Mouse (Mus musculus) heart, embryonic 12.5 days (tissue): ENCODE results near the gene Erc2. TPM values are rescaled to one million over a fixed set of nuclear protein-coding genes. Genes with fewer than 3 reads are reported as not detected.

ENCODE experiments used
- ATAC-seq: fragments of 200-750 bp; cut with Nextera tagmentation; 2 replicates; pipeline ENCODE4 v1.8.0; 2017; ENCODE audit warnings: moderate TSS enrichment, moderate library complexity; ENCODE audit not compliant: insufficient number of reproducible peaks, low FRiP score
- H3K27ac ChIP-seq: fragments of 300-500 bp; sonication (generic); 2 replicates; pipeline ENCODE4 v1.5.1; 2016; ENCODE audit warnings: mild to moderate bottlenecking, moderate library complexity; ENCODE audit not compliant: poor library complexity, severe bottlenecking
- H3K27me3 ChIP-seq: fragments of 300-500 bp; sonication (generic); replicated peaks from 2 replicates; pipeline ENCODE4 v1.6.1; 2016; ENCODE audit warnings: mild to moderate bottlenecking, moderate library complexity
- H3K36me3 ChIP-seq: fragments of 300-500 bp; sonication (generic); 2 replicates; pipeline ENCODE4 v1.6.1; 2016; ENCODE audit warnings: mild to moderate bottlenecking, moderate library complexity
- H3K4me1 ChIP-seq: fragments of 300-500 bp; sonication (generic); replicated peaks from 2 replicates; pipeline ENCODE4 v1.6.1; 2016; ENCODE audit warnings: mild to moderate bottlenecking
- H3K4me2 ChIP-seq: fragments of 300-500 bp; sonication (generic); 2 replicates; pipeline ENCODE4 v1.6.1; 2016; ENCODE audit warnings: mild to moderate bottlenecking, moderate library complexity
- H3K4me3 ChIP-seq: fragments of 300-500 bp; sonication (generic); 2 replicates; pipeline ENCODE4 v1.5.1; 2016; ENCODE audit warnings: mild to moderate bottlenecking
- H3K9ac ChIP-seq: fragments of 300-500 bp; sonication (generic); 2 replicates; pipeline ENCODE4 v1.6.1; 2016; ENCODE audit warnings: mild to moderate bottlenecking, moderate library complexity
- H3K9me3 ChIP-seq: fragments of 300-500 bp; sonication (generic); replicated peaks from 2 replicates; pipeline ENCODE4 v1.6.1; 2016; ENCODE audit warnings: mild to moderate bottlenecking, moderate library complexity
- WGBS: fragments of 180-500 bp; shearing (Covaris S2); methylation state at CpG from one replicate; pipeline ENCODE4 v1.1.7; 2016; 5-methylcytosine and 5-hydroxymethylcytosine counted together
- polyA plus RNA-seq: library from polyadenylated mRNA; unstranded; fragments of >200 nt; fragmentation: Nextera tagmentation; extraction: Ambion mirVana; gene quantifications from 2 replicates; pipeline ENCODE4 v1.2.1, GENCODE M21; 2016

Gene Erc2
- polyA plus RNA-seq, 1 experiment from 2014 or later: 3.9 TPM

- H3K27ac ChIP-seq: no peak overlapping the region
- H3K9me3 ChIP-seq: no peaks in the 10 kb centered on the region
- no peak overlapping the region for H3K4me2 ChIP-seq
- no peak overlapping the region for H3K9ac ChIP-seq
- no peak for ATAC-seq
- H3K27me3 ChIP-seq: no peaks in the 10 kb centered on the region
- no peak overlapping the region for H3K4me3 ChIP-seq
- no peaks in the 10 kb centered on the region for H3K36me3 ChIP-seq
- H3K4me1 ChIP-seq: peaks cover 33% of the 10 kb centered on the region
- 67% methylated on average over 3 of the region's 3 CpGs for WGBS
These were observed 755.3 kb downstream of the Erc2 start for GRCm38 (mm10) chr14:28377519-28377918.

- Histone ChIP-seq H3K4me2 (no peak overlapping the region), H3K9ac (no peak overlapping the region), H3K9me3 (no peaks in the 10 kb centered on the region), H3K27ac (no peak overlapping the region), H3K4me1 (peaks cover 22% of the 10 kb centered on the region), H3K36me3 (no peaks in the 10 kb centered on the region), H3K4me3 (no peak overlapping the region), H3K27me3 (no peaks in the 10 kb centered on the region)
- WGBS: 72% methylated on average over 3 of the region's 3 CpGs
- ATAC-seq: no peak
These were observed 757.9 kb downstream of the Erc2 start for GRCm38 (mm10) chr14:28380129-28380528.

GRCm38 (mm10) chr14:28381801-28382550, 759.7 kb downstream of the Erc2 start:
- H3K9ac ChIP-seq: no peak overlapping the region
- no peaks in the 10 kb centered on the region for H3K9me3 ChIP-seq
- no peak overlapping the region for H3K27ac ChIP-seq
- H3K4me2 ChIP-seq: no peak overlapping the region
- 0 out of 2 replicates have a peak, but pooled peaks cover 18% of the 10 kb centered on the region for H3K4me1 ChIP-seq
- H3K36me3 ChIP-seq: no peaks in the 10 kb centered on the region
- ATAC-seq: no peak
- WGBS: 65% methylated on average over 14 of the region's 14 CpGs
- H3K27me3 ChIP-seq: no peaks in the 10 kb centered on the region
- no peak overlapping the region for H3K4me3 ChIP-seq

GRCm38 (mm10) chr14:28386815-28387607, 764.8 kb downstream of the Erc2 start:
- H3K4me2 ChIP-seq: no peak overlapping the region
- H3K27me3 ChIP-seq: no peaks in the 10 kb centered on the region
- WGBS: 68% methylated on average over 3 of the region's 3 CpGs
- no peaks in the 10 kb centered on the region for H3K36me3 ChIP-seq
- no peak overlapping the region for H3K4me3 ChIP-seq
- no peak overlapping the region for H3K9ac ChIP-seq
- no peaks in the 10 kb centered on the region for H3K9me3 ChIP-seq
- 0 out of 2 replicates have a peak, but pooled peaks cover 7% of the 10 kb centered on the region for H3K4me1 ChIP-seq
- ATAC-seq: peak; percentile 51; the same call in 1 of the 2 replicates
- H3K27ac ChIP-seq: 0 out of 2 replicates have a peak overlapping the region, but pooled peaks have one; percentile 8

- Histone ChIP-seq H3K36me3 (no peaks in the 10 kb centered on the region), H3K4me3 (no peak overlapping the region), H3K27me3 (no peaks in the 10 kb centered on the region), H3K4me1 (peaks cover 3% of the 10 kb centered on the region; the same call in 1 of the 2 replicates), H3K9me3 (no peaks in the 10 kb centered on the region), H3K9ac (no peak overlapping the region), H3K4me2 (no peak overlapping the region), H3K27ac (no peak overlapping the region)
- no peak for ATAC-seq
- WGBS: 68% methylated on average over 2 of the region's 2 CpGs
These were observed 776.7 kb downstream of the Erc2 start for GRCm38 (mm10) chr14:28398915-28399314.

- Histone ChIP-seq H3K9ac (no peak overlapping the region), H3K27me3 (no peaks in the 10 kb centered on the region), H3K27ac (no peak overlapping the region), H3K4me2 (no peak overlapping the region), H3K4me1 (peaks cover 4% of the 10 kb centered on the region), H3K36me3 (no peaks in the 10 kb centered on the region), H3K4me3 (no peak overlapping the region), H3K9me3 (no peaks in the 10 kb centered on the region)
- 78% methylated on average over 9 of the region's 9 CpGs for WGBS
- ATAC-seq: no peak
These were observed 777.7 kb downstream of the Erc2 start for GRCm38 (mm10) chr14:28399897-28400296.

- no peak for ATAC-seq
- H3K27ac ChIP-seq: no peak overlapping the region
These were observed 783.1 kb downstream of the Erc2 start for GRCm38 (mm10) chr14:28405277-28405840.

GRCm38 (mm10) chr14:28409390-28409789, 787.2 kb downstream of the Erc2 start:
- H3K27ac ChIP-seq: no peak overlapping the region
- no peaks in the 10 kb centered on the region for H3K36me3 ChIP-seq
- H3K4me2 ChIP-seq: no peak overlapping the region
- H3K27me3 ChIP-seq: no peaks in the 10 kb centered on the region
- peaks cover 40% of the 10 kb centered on the region for H3K4me1 ChIP-seq
- H3K4me3 ChIP-seq: no peak overlapping the region
- H3K9ac ChIP-seq: no peak overlapping the region
- WGBS: 84% methylated on average over 1 of the region's 1 CpGs
- H3K9me3 ChIP-seq: no peaks in the 10 kb centered on the region
- ATAC-seq: no peak

More at GRCm38 (mm10) chr14:28405277-28405840, 783.1 kb downstream of the Erc2 start:
- H3K4me3 ChIP-seq: no peak overlapping the region
- H3K9me3 ChIP-seq: no peaks in the 10 kb centered on the region
- H3K4me2 ChIP-seq: no peak overlapping the region
- no peaks in the 10 kb centered on the region for H3K36me3 ChIP-seq
- H3K4me1 ChIP-seq: peaks cover 13% of the 10 kb centered on the region
- WGBS: 51% methylated on average over 5 of the region's 5 CpGs
- H3K9ac ChIP-seq: no peak overlapping the region
- H3K27me3 ChIP-seq: no peaks in the 10 kb centered on the region

- ATAC-seq: no peak
- WGBS: 84% methylated on average over 4 of the region's 4 CpGs
These were observed 787.6 kb downstream of the Erc2 start for GRCm38 (mm10) chr14:28409796-28410347.

GRCm38 (mm10) chr14:28410789-28411225, 788.6 kb downstream of the Erc2 start:
- Histone ChIP-seq H3K4me2 (no peak overlapping the region), H3K4me1 (peaks cover 42% of the 10 kb centered on the region), H3K4me3 (no peak overlapping the region), H3K27ac (no peak overlapping the region), H3K27me3 (no peaks in the 10 kb centered on the region), H3K9me3 (no peaks in the 10 kb centered on the region), H3K36me3 (no peaks in the 10 kb centered on the region), H3K9ac (no peak overlapping the region)
- ATAC-seq: no peak
- WGBS: 71% methylated on average over 13 of the region's 13 CpGs

More at GRCm38 (mm10) chr14:28409796-28410347, 787.6 kb downstream of the Erc2 start:
- H3K4me2 ChIP-seq: no peak overlapping the region
- H3K9me3 ChIP-seq: no peaks in the 10 kb centered on the region
- H3K9ac ChIP-seq: no peak overlapping the region
- H3K36me3 ChIP-seq: no peaks in the 10 kb centered on the region
- H3K27ac ChIP-seq: no peak overlapping the region
- no peak overlapping the region for H3K4me3 ChIP-seq
- peaks cover 42% of the 10 kb centered on the region for H3K4me1 ChIP-seq
- no peaks in the 10 kb centered on the region for H3K27me3 ChIP-seq
